Mouse (Mus musculus) liver, embryonic 14.5 days (tissue): ENCODE data around the gene Lrrc8b. TPM values are rescaled to one million over a fixed set of nuclear protein-coding genes. Genes with fewer than 3 reads are reported as not detected.

Source experiments
- ATAC-seq: fragments of 200-750 bp; cut with Nextera tagmentation; 2 replicates; pipeline ENCODE4 v1.8.0; 2017; ENCODE audit warnings: moderate number of reproducible peaks, mild to moderate bottlenecking, moderate library complexity; ENCODE audit not compliant: insufficient read depth
- DNase-seq, 3 experiments: peaks; one replicate each; pipeline ENCODE4 v3.0.0-alpha.2; 2012 to 2013; ENCODE audit warnings: low read depth in 3 of 3, low spot score in 3 of 3
- H3K27ac ChIP-seq: fragments of 300-500 bp; sonication (generic); 2 replicates; pipeline ENCODE4 v1.5.1; 2014; ENCODE audit warnings: moderate library complexity, mild to moderate bottlenecking, control low read depth, inconsistent platforms
- H3K27me3 ChIP-seq: fragments of 300-500 bp; sonication (generic); 2 replicates; pipeline ENCODE4 v1.6.1; 2014; ENCODE audit warnings: mild to moderate bottlenecking, low read length, moderate library complexity; ENCODE audit not compliant: control insufficient read depth, insufficient read depth
- H3K36me3 ChIP-seq: fragments of 300-500 bp; sonication (generic); replicated peaks from 2 replicates; pipeline ENCODE4 v1.6.1; 2014; ENCODE audit warnings: low read depth; ENCODE audit not compliant: control insufficient read depth, insufficient read depth
- H3K4me1 ChIP-seq, 2 experiments: fragments of 200-500 bp in 1 of 2; fragments of 300-500 bp in 1 of 2; sonication (generic) in 1 of 2; replicated peaks; 2 replicates each; pipeline ENCODE4 v1.6.1; 2012 to 2014; ENCODE audit warnings: antibody characterized with exemption in 1 of 2, inconsistent platforms in 1 of 2, low read length in 1 of 2; ENCODE audit not compliant: control insufficient read depth in 2 of 2, insufficient read depth in 2 of 2
- H3K4me2 ChIP-seq: fragments of 300-500 bp; sonication (generic); 2 replicates; pipeline ENCODE4 v1.6.1; 2014; ENCODE audit warnings: low read depth, mild to moderate bottlenecking, control low read depth, moderate library complexity
- H3K4me3 ChIP-seq, 2 experiments: fragments of 200-500 bp in 1 of 2; fragments of 300-500 bp in 1 of 2; sonication (generic) in 1 of 2; 2 replicates each; pipeline ENCODE4 v1.5.1; 2012 to 2014; ENCODE audit warnings: low read depth in 2 of 2, low read length in 2 of 2, mild to moderate bottlenecking in 2 of 2, control low read depth in 1 of 2, inconsistent platforms in 1 of 2, moderate library complexity in 1 of 2; ENCODE audit not compliant: insufficient read depth in 1 of 2
- H3K9ac ChIP-seq: fragments of 300-500 bp; sonication (generic); replicated peaks from 2 replicates; pipeline ENCODE4 v1.6.1; 2014; ENCODE audit warnings: mild to moderate bottlenecking, control low read depth, moderate library complexity
- H3K9me3 ChIP-seq: fragments of 300-500 bp; sonication (generic); 2 replicates; pipeline ENCODE4 v1.6.1; 2016; ENCODE audit warnings: low read length, mixed read lengths; ENCODE audit not compliant: control insufficient read depth
- CTCF ChIP-seq: IDR thresholded peaks from 2 replicates; pipeline ENCODE4 v1.5.1; 2016; ENCODE audit warnings: antibody characterized with exemption, low read depth, control low read depth
- EP300 ChIP-seq: IDR thresholded peaks from 2 replicates; pipeline ENCODE4 v1.6.1; 2016; ENCODE audit warnings: antibody characterized with exemption, low read depth
- WGBS: fragments of 180-500 bp; shearing (Covaris S2); extraction: QIAGEN DNeasy Blood & Tissue Kit; methylation state at CpG from one replicate; pipeline ENCODE4 v1.1.7; 2014; ENCODE audit not compliant: insufficient replicate concordance; 5-methylcytosine and 5-hydroxymethylcytosine counted together
- polyA plus RNA-seq, 2 experiments: library from polyadenylated mRNA; depleted of rRNA in 1 of 2; stranded (reverse) in 1 of 2; unstranded in 1 of 2; fragments of >200 nt; fragmentation: Nextera tagmentation in 1 of 2; extraction: Ambion mirVana in 1 of 2; gene quantifications; 2 replicates each; pipeline versions ENCODE4 v1.2.1 to v1.2.3; 2012 to 2014

Gene Lrrc8b
- polyA plus RNA-seq, 2 experiments, result 3.5 to 3.8 TPM

GRCm38 (mm10) chr5:105501136-105501535, 85.6 kb downstream of the Lrrc8b start:
- Histone ChIP-seq H3K4me2 (no peak overlapping the region), H3K36me3 (no peaks in the 10 kb centered on the region), H3K4me3 (no peak overlapping the region), H3K9ac (no peak overlapping the region), H3K27ac (no peak overlapping the region), H3K9me3 (no peaks in the 10 kb centered on the region; the same call in 1 of the 2 replicates), H3K4me1 (no peaks in the 10 kb centered on the region), H3K27me3 (no peaks in the 10 kb centered on the region)
- WGBS, result 66% methylated on average over 3 of the region's 3 CpGs
- ATAC-seq (no peak), DNase-seq (no peak)
- TF ChIP-seq EP300, result no peak
- no peak for TF ChIP-seq CTCF

GRCm38 (mm10) chr5:105508813-105509212, 93.2 kb downstream of the Lrrc8b start:
- no peak for ATAC-seq
- H3K9ac ChIP-seq, result no peak overlapping the region
- WGBS, result 76% methylated on average over 6 of the region's 6 CpGs
- no peaks in the 10 kb centered on the region for H3K36me3 ChIP-seq
- H3K27me3 ChIP-seq, result no peaks in the 10 kb centered on the region
- TF ChIP-seq CTCF (no peak), EP300 (no peak)
- no peak overlapping the region for H3K4me2 ChIP-seq
- no peaks in the 10 kb centered on the region for H3K9me3 ChIP-seq
- DNase-seq, result no peak
- H3K27ac ChIP-seq, result no peak overlapping the region
- no peaks in the 10 kb centered on the region for H3K4me1 ChIP-seq
- H3K4me3 ChIP-seq, result no peak overlapping the region

- no peaks in the 10 kb centered on the region for H3K9me3 ChIP-seq
- H3K4me3 ChIP-seq, result no peak overlapping the region
- 40% methylated on average over 4 of the region's 4 CpGs for WGBS
- H3K27ac ChIP-seq, result no peak overlapping the region
- H3K4me2 ChIP-seq, result no peak overlapping the region
- TF ChIP-seq CTCF, result no peak
- no peak for TF ChIP-seq EP300
- no peaks in the 10 kb centered on the region for H3K36me3 ChIP-seq
- no peaks in the 10 kb centered on the region for H3K27me3 ChIP-seq
- ATAC-seq (no peak), DNase-seq (no peak)
- no peak overlapping the region for H3K9ac ChIP-seq
- H3K4me1 ChIP-seq, result 0 out of 4 replicates have a peak, but pooled peaks cover 0 to 2% of the 10 kb centered on the region in 2 experiments
Observed at GRCm38 (mm10) chr5:105512297-105512696, 96.7 kb downstream of the Lrrc8b start.

- 53% methylated on average over 6 of the region's 6 CpGs for WGBS
- H3K4me1 ChIP-seq, result peaks cover 5 to 6% of the 10 kb centered on the region in 2 experiments
- H3K4me3 ChIP-seq, result no peak overlapping the region
- H3K9me3 ChIP-seq, result no peaks in the 10 kb centered on the region
- no peaks in the 10 kb centered on the region for H3K27me3 ChIP-seq
- no peak for TF ChIP-seq CTCF
- TF ChIP-seq EP300, result no peak
- no peak overlapping the region for H3K4me2 ChIP-seq
- no peak for DNase-seq
- no peak for ATAC-seq
- no peak overlapping the region for H3K27ac ChIP-seq
- no peak overlapping the region for H3K9ac ChIP-seq
- no peaks in the 10 kb centered on the region for H3K36me3 ChIP-seq
Observed at GRCm38 (mm10) chr5:105515532-105515931, 100.0 kb downstream of the Lrrc8b start.

- DNase-seq, result no peak
- Histone ChIP-seq H3K4me1 (peaks cover 9 to 12% of the 10 kb centered on the region in 2 experiments), H3K9ac (no peak overlapping the region), H3K27me3 (no peaks in the 10 kb centered on the region), H3K36me3 (no peaks in the 10 kb centered on the region), H3K4me2 (no peak overlapping the region), H3K27ac (no peak overlapping the region), H3K9me3 (no peaks in the 10 kb centered on the region), H3K4me3 (no peak overlapping the region)
- ATAC-seq, result no peak
- WGBS, result 56% methylated on average over 3 of the region's 3 CpGs
- TF ChIP-seq EP300 (no peak), CTCF (no peak)
Observed at GRCm38 (mm10) chr5:105516290-105516689, 100.7 kb downstream of the Lrrc8b start.
